Mouse (Mus musculus) kidney, adult 8-10 months (tissue): ENCODE data around the gene Zmym3.
"Not testable (repeated sequence)": the region's sequence is repeated elsewhere in the genome, so short reads cannot be mapped to it uniquely, and the experiment has no call there.

ENCODE experiments used
- DNase-seq, 2 experiments: peaks; one replicate each; pipeline ENCODE4 v3.0.0; 2022

Zmym3 gene

GRCm38 (mm10) chrX:101372946-101373345, 47.7 kb downstream of the Zmym3 start:
- no peak for DNase-seq

GRCm38 (mm10) chrX:101370573-101370972, 50.1 kb downstream of the Zmym3 start:
- DNase-seq = no peak

GRCm38 (mm10) chrX:101369001-101369400, 51.6 kb downstream of the Zmym3 start:
- no peak for DNase-seq

- DNase-seq = not testable (repeated sequence)
These were observed 61.7 kb downstream of the Zmym3 start for GRCm38 (mm10) chrX:101358902-101359301.
